In genomic region chr7:113609027-113609705, GRCm38 (mm10) we compare ENCODE assay signal across 8 mouse cellular contexts.
DNase-seq lines count a peak whose midpoint lies in the region; ATAC-seq lines count a peak whose summit lies in the region.

No protein-coding gene starts in this region.

- intact Hi-C loops in heart, postnatal 36 days (cut with DNase I): loop anchor here (1.0 kb wide), 1 partner anchor 412 kb away; no protein-coding TSS in a partner anchor

- DNase-seq in 416B (ENCODE audit: low read depth): peak; percentile 71
- DNase-seq in Muller cell, postnatal 12 days (ENCODE audit: inconsistent ontology term): peak; percentile 81
- peak; percentile 85 for DNase-seq in embryo, embryonic 10.5 days (ENCODE audit: low spot score)
- peak; percentile 18 to 29 for DNase-seq in heart, postnatal 36 days
- peak; percentile 73 for DNase-seq in layer of hippocampus, adult 11-12 months (ENCODE audit: low spot score)
- DNase-seq in lung, postnatal 14 days: peak; percentile 22
- DNase-seq in right cerebral cortex, postnatal 10 days (ENCODE audit: low spot score in 2 of 2): peak; percentile 75 to 80

- ATAC-seq in monocyte, adult 5-6 weeks (replicated peaks; ENCODE audit: insufficient number of reproducible peaks, low FRiP score, low TSS enrichment, poor library complexity, severe bottlenecking): no peak

Comparison
In these comparisons a context has a peak if more than half of its experiments do, and no peak if none do; other contexts are left out.
1. DNase-seq: peak in every context shown above with its lines; median percentile 85 in embryo, embryonic 10.5 days; 81 in Muller cell, postnatal 12 days; 78 in right cerebral cortex, postnatal 10 days; 73 in layer of hippocampus, adult 11-12 months; 71 in 416B; 24 in heart, postnatal 36 days; 22 in lung, postnatal 14 days.